Mouse (Mus musculus) cerebellum, postnatal 4 days (tissue): ENCODE results near the gene Ccdc9.
"Not testable (repeated sequence)": the region's sequence is repeated elsewhere in the genome, so short reads cannot be mapped to it uniquely, and the experiment has no call there.

Experiments
- DNase-seq, 2 experiments: peaks; one replicate each; pipeline ENCODE4 v3.0.0; 2022; ENCODE audit warnings: low spot score in 2 of 2, mixed read lengths in 1 of 2

The Ccdc9 gene

DNA sequence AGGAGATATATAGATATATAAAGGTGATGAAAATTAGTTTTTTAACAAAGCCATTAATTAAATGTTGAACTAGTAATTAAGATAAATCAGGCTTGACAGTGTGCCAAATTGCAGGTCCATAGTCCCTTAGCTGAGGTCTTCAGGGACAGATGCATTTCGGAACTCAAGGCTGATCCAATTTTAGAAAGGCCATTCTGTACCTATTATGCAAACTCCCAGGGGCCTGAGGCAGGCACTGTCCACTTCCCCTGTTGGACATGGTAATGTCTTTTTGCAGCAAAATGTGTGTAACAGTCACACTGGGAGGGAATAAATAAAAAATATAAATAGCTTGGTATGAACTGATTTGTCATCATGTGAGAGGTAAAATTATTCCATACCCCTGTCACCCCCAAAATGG, 15.5 kb downstream of the Ccdc9 start:
- DNase-seq, result no peak

DNA sequence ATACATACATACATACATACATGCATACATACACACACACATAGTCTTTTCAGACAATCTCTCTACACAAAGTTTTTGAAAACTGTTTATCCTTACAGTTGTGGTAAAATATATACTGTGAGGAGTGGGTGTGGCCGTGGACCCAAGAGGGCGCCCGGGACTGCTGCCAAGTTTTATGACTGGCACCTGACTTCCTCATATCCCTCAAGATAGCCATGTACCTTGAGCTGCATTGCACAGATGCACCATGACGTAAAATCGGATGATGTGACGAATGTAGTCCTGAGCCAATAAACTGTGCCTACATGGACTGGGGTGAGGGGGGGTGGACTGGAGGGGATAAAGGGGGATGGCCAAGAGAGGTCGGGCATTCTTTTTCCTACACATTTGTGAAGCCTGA, 20.0 kb downstream of the Ccdc9 start:
- DNase-seq, result not testable (repeated sequence)

DNA sequence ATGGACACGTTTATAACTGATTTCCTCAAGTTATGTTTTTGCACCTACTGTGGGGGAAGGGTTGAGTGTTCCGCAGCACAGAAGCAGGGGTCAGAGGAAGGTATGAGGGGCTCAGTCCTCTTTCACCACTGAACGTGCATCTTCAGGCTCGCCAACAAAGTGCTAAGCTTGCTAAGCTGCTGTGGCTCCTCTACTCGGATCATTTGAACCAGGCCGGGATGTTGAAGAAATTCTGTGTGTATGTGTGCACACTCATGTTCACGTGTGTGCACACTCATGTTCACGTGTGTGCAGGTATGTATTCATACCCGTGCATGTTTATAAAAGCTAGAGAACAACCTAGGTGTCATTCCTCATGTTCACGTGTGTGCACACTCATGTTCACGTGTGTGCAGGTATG, 20.7 kb downstream of the Ccdc9 start:
- no peak for DNase-seq

DNA sequence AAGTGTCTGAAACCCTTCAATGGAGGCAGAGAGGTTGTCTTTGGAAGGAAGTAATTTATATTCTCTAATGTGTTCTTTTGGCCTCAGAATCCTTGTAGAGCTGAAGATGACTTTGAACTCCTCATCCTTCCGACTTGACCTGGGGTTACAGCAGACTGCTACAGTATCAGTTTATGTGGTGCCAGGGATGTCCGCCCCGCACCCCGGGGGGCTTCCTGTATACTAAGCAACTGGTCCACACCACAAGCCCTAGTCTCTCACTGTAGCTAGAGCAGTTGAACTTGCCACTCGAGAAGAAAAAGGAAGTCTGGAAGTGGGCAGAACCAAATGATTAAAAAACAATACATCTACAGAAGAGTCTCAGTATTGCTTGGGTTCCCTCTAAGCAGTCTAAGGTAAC, 22.8 kb downstream of the Ccdc9 start:
- no peak for DNase-seq

DNA sequence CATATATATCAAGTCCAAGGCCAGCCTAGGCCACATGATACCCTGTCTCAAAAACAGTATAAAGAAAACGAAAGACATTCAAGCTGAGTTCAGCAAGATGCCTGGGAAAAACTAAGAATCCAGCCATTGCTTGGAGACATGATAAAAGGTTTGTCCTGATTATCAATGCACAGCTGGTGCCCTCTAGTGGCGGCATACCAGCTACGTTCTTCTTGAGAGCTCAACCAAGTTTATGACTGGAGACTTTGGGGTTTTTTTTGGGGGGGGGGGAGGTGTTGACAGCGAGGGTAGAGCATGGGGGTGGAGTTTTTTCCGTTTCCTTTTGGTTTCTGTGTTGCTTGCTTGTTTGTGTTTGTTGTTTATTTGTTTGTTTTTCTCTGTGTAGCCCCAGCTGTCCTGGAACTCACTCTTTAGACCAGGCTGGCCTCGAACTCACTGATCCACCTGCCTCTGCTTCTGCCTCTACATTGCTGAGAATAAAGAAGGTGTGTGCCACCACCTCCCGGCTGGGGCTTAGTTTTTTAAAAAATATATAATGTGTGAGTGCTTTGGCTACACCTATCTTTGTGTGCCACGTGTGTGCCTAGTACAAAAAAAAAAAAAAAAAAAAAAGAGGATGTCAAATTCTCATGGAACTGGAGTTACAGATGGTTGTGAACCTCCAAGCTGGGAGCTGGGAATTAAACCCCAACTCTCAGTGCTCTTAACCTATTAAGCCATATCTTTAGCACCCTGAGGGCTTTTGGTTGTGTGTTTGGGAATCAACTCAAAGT, 23.4 kb downstream of the Ccdc9 start:
- DNase-seq, result peak in 1 of 2 experiments; percentile 77

DNA sequence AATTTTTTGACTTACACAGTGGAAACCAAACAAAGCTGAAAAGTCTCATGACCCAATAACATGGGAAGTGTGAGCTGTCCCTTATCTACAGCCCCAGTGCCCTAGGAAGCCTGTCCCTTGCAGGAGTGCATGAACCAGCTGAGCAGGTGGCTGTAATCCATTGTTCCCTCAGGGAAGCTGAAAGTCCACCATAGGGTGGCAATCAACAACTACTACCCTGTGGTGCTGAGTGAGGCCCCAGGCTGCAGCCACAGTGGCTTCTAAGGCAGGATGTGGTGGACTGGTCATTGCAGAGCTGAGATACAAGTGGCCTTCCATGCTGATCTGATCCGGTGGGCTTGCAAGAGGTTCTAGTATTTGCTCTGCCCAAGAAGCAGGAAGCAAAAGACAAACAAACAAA, 25.5 kb downstream of the Ccdc9 start:
- DNase-seq, result no peak

DNA sequence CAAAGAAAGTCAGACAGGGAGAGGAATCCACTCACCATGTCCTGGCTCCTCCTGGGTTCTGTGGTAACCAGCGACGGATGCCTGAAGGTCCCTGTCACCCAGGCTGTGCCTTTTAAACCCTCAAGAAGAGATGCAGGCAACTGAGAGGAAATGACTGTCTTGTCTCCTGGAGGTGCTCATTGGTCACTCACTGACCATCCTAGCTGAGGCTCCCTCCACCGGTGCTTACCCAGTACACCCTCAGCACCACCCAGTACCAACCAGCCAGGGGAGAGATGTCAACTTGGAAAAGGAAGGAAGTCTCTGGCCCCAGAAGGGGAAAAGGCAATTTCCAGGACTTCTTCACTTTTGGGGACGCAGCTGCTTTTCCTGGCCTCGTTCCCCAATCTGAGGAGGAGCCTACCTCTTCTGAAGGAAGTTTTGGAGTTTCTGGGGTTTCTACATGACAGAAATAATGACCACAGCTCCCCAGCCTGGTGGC, 27.4 kb downstream of the Ccdc9 start, which contains the start of gene C5ar1:
C5ar1 (minus strand) TSS at position 431 of the 481 bp plus-strand sequence.
- DNase-seq, result no peak

DNA sequence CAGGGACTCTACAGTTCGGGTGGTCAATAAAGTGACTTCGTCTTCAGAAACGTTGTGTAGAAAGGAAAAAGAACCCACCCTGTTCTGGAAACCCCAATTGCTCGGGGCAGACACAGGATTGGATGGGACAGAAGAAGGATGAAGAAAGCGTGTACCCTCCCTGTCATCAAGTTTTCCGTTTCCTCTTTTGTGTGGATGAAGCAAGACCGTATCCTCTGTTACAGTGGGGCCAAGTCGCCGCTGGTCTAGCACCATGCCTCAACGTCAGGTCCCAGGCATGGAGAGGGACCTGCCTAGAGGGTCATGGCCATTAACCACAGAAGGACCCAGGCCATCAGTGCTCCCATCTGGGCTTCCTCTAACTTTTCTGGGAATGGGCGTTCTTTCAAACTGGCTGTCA, 28.8 kb downstream of the Ccdc9 start:
- no peak for DNase-seq

DNA sequence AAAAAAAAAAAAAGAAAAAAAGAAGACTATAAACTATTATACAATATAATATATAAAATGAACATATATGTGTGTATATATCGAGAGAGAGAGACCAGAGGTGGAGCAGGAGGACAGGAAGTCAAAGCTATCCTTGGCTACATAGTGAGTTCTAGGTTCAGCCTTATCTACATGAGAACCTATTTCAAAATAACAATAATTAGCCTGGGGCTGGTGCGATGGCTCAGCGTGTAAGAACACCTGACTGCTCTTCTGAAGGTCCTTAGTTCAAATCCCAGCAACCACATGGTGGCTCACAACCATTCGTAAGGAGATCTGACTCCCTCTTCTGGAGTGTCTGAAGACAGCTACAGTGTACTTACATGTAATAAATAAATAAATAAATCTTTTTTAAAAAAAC, 30.6 kb downstream of the Ccdc9 start:
- not testable (repeated sequence) for DNase-seq

DNA sequence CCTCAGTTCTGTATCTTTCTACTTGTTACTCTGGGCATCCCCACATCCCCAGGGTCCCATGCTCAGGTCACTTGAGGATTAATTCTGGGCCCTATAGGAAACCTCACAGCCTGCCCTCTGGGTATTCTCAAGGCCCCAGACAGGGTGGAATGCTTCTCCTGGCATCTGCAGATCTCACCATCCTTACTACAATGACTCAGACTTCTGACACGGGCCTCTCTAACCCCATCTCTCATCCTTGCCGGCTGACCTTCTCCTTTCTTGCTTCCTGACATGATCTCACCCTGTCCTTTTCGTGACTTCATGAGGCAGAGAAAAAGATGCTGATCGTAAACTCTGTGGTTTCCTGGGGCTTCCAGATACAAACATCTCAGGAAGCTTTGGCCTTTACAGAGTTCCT, 32.4 kb downstream of the Ccdc9 start:
- no peak for DNase-seq

DNA sequence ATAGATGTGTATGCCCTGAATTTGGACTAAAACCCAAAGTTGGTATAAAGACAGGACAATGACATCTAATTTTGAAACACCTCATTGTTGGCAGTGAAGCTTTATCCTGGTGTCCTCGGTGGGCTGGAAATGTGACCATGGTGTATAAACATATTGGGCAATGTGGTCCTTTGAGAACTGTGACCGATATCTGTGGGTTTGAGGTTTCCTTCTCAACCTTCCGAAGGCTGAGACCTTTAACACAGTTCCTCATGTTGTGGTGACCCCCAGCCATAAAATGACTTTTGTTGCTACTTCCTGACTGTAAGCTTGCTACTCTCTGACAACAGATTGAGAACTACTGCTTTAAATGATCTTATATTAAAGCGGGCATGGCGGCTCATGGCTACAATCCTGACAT, 35.9 kb downstream of the Ccdc9 start:
- no peak for DNase-seq

DNA sequence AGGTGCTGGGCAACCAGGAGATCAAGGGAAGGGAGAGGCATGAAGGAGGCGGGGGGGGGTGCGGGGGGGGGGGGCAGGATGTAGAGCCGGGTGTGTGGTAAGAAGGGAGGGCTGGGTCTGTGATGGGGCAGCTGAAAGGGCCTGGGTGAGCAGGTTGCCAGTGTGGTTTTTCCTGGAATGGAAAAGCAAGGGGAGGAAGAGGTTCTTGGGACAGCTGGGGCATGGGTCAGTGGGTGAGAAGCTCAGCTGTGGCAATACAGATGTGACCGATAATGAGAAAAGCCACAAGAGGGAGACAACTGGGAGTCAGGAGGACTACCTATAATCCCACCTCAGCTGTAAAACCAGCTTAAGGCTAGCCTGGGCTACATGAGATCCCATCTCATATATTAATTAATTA, 40.6 kb downstream of the Ccdc9 start:
- DNase-seq, result no peak

DNA sequence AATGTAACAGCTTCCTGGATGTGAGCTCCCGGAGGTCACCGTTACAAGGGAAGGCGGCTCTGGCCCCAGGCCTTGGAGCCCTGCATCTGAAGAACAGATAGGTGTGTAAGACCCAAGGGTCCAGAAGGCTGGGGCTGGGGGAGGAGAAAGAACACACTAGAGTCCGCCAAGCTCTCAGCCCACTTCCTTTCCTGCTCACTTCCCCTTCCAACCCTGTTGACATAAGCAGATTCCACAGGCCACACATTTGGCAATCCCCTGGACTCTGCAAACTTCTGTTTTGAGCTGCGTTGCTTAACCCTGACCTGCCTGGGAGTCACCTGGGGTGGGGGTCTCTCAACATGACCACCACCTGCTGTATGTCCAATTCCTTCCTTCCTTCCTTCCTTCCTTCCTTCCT, 42.5 kb downstream of the Ccdc9 start, which contains the start of gene C5ar2:
C5ar2 (minus strand) TSS at position 88 of the 400 bp plus-strand sequence.
- no peak for DNase-seq

DNA sequence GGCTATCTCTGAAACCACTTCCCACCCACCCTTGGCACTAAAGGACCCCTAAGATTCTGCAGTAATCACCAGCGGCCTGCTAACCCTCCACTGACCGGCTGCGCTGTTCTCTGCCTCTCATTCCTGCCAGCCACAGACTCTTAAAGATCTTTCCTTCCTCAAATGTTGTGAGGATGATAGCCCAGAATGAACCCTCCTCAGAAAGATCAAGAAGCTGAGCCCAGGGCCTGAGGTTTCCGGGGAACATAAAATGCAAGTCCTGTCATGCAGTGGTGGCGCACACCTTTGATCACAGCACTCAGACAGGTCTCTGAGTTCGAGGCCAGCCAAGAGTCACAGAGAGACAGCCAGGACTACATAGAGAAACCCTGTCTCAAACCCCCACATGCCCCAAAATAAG, 44.4 kb downstream of the Ccdc9 start:
- no peak for DNase-seq

DNA sequence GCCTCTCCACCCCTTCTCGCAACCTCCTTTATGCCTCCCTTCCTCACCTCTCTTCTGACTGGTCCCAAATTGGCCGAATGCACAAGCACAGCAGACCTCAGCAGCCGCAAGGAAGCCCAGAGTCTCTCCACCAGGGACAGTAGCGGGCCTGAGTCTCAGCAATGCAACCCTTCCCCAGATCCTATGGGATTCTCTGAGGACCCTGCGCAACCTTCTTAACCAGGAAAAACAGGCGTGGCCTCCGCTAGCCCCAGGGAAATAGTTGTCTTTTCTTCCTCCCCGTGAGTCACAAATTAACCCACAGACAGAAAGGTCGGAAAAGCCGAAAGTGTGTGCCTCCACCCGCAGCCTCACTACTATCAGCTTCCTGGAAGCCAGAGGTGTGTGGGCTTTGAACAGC, 44.8 kb downstream of the Ccdc9 start:
- DNase-seq, result no peak

DNA sequence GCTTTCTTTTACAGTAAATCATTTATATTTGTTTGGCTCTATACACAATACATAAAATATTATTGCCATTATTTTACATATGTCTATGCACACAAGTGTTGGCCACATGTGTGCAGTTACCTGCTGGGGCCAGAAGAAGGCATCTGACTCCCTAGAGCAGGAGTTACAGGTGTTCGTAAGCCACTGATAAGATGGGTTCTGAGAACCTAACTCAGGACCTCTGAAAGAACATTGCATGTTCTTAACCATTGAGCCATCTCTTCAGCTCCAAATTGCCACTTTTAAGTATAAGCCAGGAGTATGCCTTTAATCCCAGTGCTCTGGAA, 45.7 kb downstream of the Ccdc9 start:
- DNase-seq, result no peak

DNA sequence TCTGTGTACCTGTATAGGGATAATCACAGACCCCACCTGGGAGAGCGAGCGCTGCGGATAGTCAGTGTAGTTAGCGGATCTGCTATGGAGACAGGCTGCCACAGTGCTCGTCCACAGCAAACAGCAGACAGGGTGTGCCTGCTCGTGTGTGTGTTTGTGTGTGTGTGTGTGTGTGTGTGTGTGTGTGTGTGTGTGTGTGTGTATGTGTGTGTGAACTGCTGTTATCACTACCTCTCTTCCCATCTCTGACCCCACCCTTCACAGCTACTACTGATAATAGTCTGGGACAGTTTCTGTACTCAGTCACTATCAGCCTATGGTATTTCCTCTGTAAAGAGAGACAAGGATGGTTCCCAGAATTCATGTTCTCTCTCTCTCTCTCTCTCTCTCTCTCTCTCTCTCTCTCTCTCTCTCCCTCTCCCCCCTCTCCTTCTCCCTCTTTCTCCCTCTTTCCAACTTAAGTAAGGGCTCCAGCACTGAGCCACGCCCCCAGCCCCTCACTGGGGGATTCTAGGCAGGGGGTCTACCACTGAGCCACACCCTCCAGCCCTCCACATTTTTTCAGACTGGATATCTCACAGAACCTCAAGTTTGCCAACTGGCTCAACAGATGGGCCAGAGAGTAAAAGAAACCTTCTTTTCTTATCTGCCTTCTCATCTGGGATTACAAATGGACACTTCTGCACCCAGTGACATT, 46.2 kb downstream of the Ccdc9 start:
- DNase-seq, result no peak

DNA sequence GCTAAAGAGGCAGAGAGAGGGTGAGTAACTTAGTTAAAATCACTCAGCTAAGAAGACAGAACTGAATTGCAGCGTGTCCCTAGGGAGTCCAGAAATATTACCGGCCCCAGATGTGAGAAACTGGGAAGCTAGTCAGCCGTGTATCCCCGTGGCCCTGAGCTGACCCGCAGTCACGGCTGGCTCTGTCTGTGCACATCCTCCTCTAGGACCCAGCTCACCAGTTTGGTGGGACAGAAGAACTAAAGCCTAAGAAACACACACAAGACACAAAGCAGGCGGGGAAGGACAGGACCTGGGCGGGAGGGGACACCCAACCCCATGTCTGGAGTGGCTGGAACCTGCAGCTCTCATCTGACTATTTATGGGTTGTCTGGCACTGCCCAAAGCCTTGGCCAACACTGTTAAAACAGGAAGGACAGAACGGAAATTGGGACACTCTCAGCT, 47.0 kb downstream of the Ccdc9 start:
- DNase-seq, result no peak

DNA sequence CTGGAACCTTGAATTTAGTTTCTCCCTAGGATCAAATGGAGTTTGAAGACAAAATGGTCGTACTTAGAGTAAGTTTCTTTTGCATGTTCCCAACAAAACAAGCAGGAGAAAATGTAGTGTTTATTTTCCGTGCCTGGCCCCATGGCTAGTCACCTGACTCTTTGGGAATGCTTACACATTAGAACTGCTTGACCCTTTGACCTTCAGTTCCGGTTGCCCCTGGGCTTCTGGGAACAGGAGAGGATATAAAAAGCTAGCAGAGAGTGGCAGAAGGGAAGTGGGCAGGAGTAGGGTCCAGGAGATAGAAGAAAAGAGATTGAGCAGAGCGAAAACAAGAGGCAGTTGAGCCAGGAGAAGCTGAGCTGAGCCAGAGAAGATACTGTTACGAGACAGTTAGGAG, 56.7 kb downstream of the Ccdc9 start:
- DNase-seq, result no peak
